Mouse (Mus musculus): ENCODE measurements around the gene Olfr1373.

GRCm38 (mm10) chr11:52128316-52129061, 16.8 kb downstream of the Olfr1373 start:
- TF ChIP-seq POLR2A (IDR thresholded peaks at IDR 0.05; ENCODE audit: insufficient read depth, low read depth, low read length) (no peak), CTCF (IDR thresholded peaks at IDR 0.05; ENCODE audit: insufficient read depth, low read depth, low read length) (no peak)

All from olfactory bulb, adult 2 months (tissue).